Mouse (Mus musculus) 3134 (cell line): Measurements from ENCODE around the gene Ablim1.

Experiments used
- DNase-seq: peaks from one replicate; pipeline ENCODE4 v3.0.0-alpha.2; 2011; ENCODE audit warnings: low spot score; ENCODE audit not compliant: insufficient read length; ENCODE audit errors: extremely low read depth

The Ablim1 gene

DNA sequence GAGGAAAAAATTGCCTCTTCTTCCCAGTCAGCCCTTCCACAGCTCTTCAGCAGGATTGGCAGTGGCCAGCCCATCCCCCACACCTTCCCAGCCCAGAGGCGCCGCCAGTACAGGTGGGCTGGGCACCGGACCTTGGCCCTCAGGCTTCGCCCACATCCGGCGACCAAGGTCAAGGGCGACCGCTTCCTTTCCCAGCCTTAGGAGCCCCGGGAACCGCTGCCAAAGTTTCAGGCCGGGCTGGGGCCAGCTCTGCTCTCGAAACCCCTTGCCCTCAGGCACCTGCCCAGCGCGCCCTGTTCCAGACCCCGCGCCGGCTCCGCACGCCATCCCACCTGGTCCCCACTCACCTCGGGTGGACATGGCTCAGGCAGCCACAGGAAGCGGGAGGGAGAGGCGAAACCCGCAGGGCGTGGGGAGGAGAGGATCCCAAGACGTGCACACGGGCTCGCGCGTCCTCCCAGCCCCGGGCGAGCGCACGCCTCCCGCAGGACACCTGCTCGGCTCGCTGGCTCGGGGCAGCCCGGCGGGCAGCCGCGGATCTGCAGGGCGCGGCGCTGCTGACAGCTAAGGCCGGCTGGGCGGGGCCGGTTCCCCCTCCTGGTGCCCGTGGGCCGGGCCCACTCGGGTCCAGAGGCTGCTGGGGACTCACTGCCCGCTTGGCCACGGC is at the start of gene Ablim1:
Gene Ablim1, minus strand, starts transcription at position 574 of the 667 bp plus-strand sequence.
- DNase-seq, result no peak

DNA sequence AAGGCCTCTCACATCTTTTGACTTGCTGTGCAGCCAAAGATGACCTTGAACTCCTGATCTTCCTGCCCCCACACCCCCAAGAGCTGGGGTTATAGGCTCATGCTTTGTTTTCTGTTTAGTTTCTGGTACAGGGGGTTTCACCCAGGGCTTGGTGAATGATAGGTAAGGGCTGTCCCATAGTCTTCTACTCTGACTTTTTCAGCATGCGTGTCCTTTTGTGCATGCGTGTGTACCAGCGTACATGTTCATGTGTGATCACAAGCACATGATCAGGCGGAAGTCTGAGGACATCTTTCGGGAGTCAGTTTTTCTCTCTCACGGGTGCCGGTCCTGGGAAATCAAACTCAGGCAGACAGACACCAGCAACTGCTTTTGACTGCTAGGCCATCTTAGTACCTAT is 48.8 kb upstream of the Ablim1 start:
- no peak for DNase-seq

DNA sequence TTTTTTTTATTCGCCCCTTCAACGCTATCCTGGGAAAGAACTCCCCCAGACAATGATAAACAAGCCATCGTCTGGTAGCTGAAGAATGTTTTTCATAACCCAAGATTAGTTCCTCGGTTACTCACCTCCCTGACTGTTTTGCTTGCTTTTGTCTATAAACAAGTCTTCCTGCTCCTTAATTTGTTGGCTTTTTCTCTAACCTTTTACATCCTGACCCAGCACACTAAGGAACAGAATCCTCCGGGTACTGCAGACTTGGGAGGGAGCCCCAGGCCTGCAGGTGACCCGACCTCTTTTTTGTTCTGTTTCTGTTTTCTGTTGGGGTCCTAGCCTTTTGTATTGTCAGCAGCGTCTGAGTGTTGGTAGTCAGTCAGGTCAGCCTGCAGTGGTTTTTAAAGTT is 48.4 kb upstream of the Ablim1 start:
- no peak for DNase-seq

DNA sequence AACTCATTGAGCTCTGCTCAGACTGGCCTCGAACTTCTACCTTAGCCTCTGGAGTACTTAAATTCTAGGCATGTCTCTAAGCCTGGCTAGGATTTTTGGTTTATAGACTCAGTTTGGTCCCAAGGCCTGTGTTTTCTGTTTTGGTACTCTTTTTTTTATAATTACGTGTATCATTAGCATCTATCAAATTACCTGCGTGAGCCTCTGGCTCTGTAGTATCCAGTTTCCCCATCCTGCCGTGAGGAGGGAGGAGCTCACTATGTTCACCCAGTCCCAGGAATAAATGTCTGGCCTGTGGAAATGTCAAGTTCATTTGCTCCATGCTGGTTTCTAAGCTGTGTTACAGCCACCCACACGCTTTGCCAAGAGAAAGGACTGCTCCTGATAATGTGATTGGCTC is 47.9 kb upstream of the Ablim1 start:
- DNase-seq, result no peak

DNA sequence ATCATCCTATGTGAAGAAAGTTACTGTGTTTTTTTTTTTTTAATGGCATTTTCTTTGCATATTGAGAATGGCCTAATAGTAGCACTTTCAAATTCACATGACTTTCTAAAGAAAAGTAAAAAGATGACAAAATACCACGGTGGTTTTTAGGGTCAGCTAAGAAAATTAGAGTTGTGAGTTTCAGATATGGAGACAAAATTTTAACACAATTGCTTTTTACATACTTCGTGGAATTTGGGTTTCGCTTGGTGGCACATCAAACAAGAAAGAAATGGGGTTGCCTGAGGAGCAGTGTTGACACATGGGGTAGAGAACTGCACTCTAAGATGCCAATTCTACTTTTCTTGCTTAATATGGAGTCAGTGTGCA is 47.2 kb upstream of the Ablim1 start:
- no peak for DNase-seq

DNA sequence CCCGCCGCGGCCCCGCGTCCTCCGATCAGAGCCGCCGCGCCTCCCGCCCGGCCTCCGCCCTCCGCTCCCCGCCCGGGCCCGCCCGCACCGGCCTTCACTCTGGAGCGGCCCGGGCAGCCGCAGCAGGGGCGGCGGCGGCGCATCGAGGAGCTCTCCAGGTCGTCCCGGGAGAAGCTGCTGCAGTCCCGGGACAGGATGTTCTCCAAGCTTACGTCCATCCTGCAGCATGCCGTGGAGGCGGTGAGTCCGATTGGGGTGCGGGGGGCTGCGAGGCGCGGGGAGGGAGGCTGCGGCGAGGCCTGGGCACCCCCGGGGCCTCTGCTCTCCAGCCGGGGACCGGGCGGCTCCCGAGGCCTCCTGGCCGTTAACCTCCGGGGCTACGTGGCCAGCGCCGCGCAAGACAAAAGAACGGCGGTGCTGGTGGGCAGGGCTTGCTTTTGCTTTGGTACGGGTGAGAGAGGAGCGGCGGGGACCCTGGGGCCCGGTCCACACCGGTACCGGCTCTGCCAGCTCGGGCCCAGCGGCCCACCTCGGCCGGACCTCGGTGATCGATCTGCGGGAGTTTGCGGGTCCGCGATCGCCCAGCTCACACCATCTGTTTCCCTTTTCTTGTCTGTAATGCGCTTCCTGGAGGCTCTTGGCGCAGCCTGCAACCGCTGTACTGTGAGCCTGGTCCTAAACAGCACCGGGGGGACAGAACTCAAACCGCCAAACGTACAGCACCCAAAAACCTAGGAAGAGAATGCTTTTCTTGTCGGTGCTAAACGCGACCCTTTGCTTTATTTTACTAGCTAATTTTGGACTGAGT is 46.6 kb upstream of the Ablim1 start:
- DNase-seq, result peak; percentile 78

DNA sequence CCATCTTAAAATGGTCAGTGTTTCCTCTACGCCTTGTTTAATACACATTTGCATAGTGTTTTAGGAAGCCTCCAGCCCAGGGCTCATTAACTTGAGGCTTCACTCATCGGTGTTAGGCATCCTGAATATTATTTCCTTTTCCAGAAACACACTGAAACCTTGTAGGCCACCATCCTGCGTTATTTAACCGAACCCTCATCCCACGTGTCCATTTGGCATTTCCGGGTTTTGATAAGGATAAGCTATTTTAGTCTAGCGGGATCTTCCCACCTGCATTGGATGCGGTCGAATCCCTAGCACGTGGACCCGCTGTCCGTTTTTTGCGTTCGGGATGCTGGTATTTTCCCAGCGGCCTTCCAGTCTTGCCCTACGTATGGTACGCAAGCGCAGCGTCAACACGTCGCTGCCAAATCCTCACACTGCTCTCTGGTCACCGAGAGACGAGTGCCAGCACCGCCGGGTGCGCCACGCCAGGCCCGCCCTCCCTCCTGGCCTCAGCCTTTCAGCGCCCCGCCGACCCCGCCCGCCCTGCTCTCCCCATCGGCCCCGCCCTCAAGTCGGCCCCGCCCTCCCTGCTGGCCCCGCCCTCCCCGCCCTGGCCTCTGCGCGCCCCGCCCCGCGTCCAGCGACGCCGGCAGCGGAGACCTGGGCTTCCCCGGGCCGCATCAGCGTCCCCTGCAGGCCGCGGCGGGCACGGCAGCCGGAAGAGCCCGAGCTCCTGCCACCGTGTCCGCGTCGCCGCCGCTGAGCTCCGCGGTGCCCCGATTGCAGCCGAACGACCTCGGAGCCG is 45.8 kb upstream of the Ablim1 start, which contains the start of gene Fam160b1:
Gene Fam160b1, plus strand, starts transcription at position 340 of the 790 bp plus-strand sequence.
- peak; percentile 98 for DNase-seq

DNA sequence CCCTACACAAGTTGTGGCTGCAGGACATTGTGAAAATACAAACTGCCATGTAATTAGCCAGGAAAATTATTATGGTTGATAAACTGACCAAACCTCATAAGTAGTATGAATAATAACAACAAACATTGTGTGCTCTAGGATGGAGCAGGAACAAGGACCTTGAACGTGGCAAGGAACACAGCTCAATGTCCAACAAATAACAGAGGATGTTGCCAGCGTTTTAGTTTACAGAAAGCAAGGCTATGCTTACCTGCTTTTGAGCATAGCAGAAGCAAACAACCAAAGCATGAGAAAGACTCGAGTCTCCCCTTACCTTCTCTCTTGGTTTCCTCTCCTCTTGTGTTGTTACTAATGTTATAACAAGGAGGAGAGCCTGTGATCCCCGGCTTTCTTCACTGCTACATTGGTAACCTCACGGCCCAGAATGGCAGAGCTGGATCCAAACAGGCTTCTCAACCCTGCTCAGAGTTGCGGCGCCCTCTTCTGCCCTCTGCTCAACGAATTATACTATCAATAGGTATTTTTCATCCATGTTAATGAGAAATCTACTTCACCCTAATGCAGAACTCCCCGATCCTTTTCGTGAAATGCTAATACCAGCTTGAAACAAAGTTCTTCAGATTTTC is 45.1 kb upstream of the Ablim1 start:
- DNase-seq, result no peak

DNA sequence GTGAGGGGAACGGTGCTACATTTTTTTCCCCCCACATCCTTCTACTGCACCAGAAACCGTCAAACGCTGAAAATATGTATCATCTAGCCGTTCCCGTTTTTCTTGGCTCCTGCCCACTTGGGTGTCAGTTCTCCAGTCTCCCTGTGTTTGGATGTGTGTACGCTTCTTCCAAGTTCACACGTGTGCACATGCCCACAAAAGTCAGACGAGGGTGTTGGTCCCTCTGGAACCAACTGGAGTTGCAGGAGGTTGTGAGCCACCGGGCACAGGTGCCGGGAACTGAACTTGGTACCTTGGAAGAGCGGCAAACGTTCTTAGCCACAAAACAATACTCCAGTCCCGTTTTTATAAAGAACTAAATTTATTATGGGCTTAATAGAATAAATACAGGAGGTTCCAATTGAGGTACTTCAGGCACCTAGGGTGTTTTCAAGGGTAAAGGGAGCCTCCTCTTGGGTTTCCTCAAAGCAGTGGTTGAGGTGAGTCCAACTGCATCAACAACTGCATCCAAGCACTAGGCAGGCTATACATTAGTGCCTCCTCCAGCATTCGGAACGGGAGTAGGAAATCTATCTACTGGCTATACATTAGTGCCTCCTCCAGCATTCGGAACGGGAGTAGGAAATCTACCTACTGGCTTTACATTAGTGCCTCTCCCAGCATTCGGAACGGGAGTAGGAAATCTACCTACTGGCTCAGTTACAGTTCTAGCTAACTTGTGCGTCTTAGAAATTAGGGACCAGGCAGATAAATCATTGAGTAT is 44.3 kb upstream of the Ablim1 start:
- no peak for DNase-seq

DNA sequence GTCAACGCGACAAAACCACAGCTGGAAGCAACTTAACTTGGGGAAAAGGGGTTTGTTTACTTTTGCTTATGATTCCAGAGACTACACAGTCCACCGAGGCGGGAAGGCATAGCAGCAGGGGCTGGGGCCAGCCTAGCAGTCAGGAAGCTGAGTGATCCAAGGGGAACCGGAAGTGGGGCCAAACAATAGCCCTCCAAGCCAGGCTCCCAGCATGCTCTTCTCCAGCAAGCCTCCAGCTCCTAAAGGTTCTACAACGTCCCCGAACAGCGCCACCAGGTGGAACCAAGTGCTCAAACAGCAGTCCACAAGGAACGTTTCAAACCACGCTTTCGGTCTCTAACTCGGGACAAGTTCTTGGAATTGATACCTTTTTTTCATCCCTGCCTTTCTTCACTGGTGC is 43.6 kb upstream of the Ablim1 start:
- peak; percentile 33 for DNase-seq

DNA sequence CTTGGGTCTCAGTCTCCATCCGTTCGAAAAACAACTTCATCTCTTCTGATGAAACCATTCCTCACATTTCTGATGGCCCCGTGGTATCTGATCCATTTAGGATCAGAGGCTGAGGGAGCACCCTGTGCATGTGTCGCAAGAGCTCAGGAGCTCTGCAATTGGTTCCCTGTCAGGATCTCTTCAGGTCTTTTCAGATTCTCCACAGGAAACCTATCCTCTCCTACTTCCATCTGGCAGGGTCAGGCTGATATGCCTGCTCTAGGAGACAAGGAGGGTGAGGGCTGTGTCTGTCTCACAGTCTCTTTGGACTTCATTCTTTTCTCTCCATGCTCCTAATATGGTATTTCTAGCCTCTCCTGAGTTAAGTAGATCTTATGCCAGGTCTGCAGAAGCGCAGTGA is 43.1 kb upstream of the Ablim1 start:
- no peak for DNase-seq

DNA sequence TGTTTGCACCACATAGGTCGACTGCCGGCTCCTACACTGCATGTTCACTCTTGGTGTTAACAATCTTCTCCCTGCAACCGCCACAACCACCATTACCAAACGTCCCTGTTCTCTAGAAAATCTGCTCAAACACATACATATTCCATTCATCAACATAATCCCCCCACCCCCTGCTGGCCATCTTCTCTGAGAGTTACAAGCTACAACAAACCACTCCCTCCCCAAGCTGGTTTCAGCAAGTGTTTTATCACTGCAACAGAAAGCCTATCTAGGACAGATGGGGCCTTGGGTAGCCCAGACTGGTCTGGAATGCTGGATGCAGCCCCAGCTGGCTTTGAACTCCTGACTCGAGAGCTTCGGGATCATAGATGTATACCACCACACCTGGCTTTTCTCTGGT is 42.5 kb upstream of the Ablim1 start:
- DNase-seq, result no peak

DNA sequence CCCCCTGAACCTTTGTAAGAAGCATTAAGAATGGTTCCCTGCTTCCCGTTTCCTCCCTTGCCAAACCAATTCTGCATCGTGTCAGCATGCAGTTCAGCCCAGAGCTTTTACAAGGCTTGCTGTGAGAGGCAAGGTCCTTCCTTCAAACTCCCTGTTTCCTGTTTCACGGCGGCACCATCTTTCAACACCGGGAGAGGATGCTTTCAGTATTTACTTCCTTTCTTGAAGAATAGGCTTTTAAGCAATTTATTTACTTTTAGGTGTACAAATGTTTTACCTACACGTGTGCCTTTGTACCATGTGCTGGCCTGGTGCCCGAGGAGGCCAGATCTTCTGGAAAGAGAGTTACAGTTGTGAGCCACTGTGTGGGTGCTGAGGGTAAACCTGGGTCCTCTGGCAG is 41.6 kb upstream of the Ablim1 start:
- DNase-seq, result no peak

DNA sequence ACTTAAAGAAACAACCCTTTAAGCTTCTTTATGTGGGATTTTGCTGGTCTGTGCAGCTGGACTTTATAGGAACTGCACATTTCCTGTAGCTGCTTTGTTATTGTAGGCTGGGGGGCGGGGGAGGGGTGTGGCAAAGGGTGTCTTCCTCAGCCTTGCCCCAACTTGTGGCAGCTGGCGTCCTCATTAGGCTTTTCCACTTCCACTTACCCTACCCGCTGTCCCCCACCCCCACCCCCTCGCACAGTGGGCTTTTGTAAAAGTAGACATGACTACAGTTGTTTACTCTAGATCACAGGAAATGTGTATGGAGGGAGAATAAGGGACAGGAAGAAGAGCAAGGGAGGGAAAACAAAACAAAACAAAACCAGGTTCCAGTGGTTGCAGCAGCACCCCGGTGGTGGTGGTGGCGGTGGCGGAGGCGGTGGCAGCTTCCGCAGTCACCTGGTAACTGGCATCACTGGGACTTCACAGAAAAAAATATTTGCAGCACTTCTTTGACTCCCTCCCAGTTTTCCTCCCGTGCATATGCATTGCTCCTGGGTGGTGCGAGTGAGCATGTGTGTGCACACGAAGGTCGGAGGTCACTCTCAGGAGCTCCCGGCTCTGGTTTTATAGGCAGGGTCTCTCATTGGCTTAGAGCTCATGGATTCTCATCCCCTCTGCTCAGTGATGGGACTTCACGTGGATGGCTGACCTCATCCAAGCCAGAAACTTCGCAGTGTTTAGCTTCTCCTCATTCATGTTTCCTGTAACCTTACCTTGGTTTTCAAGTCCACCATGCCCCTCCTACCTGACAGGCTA is 40.9 kb upstream of the Ablim1 start:
- DNase-seq, result no peak

DNA sequence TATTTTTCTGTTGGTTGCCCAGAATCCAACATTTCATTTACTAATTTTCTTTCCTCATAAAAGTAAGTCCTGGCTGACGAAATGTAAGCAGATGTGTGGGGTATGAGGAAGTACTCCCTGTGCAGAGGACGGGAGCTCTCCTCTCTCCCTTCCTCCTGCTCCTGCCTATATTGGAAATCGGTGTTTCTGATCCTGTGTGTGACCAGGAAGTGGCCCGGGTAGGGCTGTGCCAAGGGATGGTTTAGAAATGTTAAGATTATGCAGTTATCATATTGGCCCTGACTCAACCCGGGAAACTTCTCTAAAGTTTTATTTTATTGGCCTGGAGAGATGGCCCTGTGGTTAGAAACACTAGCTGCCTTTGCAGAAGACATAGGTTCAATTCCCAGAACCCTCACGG is 40.0 kb upstream of the Ablim1 start:
- DNase-seq, result no peak

DNA sequence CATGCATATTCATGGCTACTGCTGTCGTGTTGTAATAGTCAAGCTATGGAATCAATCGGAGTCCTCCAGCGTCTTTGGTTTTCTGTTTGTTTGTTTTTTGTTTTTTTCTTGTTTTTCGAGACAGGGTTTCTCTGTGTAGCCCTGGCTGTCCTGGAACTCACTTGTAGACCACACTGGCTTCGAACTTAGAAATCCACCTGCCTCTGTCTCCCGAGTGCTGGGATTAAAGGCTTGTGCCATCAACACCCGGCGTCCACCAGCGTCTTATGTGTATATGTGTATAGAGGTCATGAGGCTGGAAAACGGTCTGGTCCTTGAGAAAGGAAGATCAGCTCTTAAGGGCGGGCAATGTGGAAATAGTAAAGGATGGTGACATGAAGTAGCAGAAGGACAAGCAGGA is 39.3 kb upstream of the Ablim1 start:
- DNase-seq, result no peak

DNA sequence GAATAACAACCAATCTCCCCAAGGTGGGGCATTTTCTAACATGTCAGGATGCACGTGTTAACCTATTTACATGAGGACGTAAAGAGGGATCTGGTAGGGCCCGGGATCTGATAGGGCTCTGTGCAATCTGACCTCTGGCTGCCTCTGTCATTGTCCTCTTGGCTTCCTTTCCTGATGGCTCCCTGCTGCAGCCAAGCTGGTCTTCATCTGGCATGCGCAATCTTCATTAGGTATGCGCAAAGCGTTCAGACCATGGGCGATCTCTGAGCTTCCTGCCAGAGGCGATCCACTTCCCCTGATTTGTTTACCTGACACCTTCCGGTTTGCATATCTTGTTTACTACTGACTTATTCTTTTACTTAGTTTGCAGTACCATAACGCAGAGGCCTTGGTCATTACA is 38.5 kb upstream of the Ablim1 start:
- no peak for DNase-seq

DNA sequence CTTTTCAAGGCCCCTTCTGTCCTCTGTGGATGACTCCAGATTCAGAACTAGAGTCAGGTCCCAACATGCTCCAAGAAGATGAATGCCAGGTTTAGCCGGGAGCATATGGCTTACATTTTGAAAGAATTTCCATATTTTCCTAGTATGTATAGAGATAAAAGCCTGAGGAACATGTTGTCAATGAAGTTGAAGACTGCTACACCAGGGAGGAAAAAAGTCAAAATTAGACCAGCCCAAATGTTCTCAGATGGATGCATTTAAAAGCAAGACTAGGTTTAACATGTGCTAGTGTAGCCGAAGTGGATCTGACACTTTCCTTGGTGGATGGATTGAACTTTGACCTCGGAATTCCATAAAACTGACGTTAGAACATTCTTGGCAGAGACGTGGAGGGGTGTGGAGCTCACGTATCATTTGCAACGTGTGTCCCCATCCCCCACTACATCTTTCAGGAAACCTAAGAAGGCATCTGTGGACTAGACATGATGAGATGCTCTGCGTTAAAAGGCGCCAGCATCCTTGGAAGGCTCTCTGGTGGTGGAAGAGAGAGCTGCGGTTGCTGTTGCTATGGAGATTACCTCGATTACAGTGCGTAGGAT is 37.7 kb upstream of the Ablim1 start:
- no peak for DNase-seq

DNA sequence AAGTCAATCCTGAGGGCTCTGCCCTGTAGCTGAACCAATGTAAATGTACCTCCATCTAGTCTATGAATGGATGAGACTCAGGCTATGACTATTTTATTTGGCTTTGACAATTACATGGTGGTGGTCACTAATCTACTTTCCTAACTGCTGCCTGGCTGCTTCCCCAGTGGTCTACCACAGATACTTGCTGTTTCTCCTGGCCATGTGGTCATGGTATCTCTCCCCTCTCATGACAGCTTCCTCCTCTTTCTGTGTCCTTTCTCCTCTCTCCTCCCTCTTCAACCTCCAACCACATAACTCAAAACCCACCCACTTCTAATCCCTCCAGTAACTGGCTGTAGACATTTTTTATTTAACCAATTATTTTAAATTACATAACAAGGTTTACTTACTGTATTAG is 34.4 kb upstream of the Ablim1 start:
- DNase-seq, result no peak
